Mouse (Mus musculus) mesoderm, embryonic 11.5 days (tissue): ENCODE measurements around the gene Olfr887.

Source experiments
- DNase-seq: peaks from one replicate; pipeline ENCODE4 v3.0.0-alpha.2; 2012; ENCODE audit warnings: low read depth, low spot score

Gene Olfr887

GRCm38 (mm10) chr9:38083772-38084171 is at the start of gene Olfr887:
Gene Olfr887, plus strand, starts transcription at chr9:38084072.
- DNase-seq: no peak

DNA sequence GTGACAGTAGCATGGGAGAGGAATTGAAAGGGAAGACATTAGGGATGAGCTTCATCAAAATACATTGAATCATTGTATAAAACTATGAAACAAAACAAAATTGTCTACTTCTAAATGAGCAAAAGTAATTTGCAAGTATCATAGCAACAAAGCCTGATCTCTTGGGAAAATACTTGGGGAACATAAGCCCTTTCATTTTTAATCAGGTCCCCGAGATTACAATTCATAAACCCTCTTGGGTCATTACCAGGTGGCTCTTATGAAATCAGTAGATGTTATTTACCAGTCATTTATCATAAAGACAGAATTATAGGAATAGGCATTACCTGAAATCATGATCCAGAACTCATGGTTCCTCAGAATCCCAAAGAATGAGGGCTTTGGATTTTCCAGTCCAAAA is 37.6 kb upstream of the Olfr887 start, which contains the start of gene Olfr884:
TSS of gene Olfr884 (plus strand) at position 301 of the 400 bp plus-strand sequence.
- no peak for DNase-seq

DNA sequence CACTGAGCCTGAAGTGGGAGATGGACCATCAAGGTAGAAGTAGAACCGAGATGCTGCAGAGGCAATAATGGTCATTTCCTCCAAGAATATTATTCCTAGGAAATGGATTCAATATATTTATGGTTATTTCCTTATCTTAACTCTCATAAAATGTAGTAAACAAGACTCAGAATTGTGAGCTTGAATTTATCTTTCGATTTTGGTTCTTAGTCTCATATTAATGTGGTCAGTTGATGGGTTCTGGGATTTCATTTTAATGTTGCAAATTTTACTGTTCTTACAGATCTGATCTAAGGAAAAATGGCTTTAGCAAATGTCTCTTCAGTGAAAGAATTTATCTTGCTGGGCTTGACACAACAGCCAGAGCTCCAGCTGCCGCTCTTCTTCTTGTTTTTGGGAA is 22.9 kb upstream of the Olfr887 start, which contains the start of gene Olfr885:
TSS of gene Olfr885 (plus strand) at position 301 of the 400 bp plus-strand sequence.
- DNase-seq: no peak

DNA sequence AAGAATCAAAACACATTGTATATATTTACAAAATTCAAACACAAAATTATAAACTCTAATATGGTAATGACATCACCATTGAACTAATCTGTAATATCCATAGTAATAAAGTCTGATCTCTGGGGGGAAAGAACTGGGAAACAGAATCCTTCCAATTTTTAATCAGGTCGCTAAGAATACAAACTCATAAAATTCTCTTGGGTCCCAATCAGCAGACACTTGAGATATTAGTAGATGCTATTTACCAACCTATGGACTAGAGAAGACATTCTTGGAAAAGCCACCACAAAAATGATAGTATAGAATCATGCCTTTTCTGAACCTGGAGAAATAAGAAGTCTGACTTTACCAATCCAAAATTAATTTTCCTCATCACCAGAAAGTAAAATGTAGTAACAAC is 24.0 kb downstream of the Olfr887 start, which contains the start of gene Olfr888:
TSS of gene Olfr888 (plus strand) at position 301 of the 400 bp plus-strand sequence.
- no peak for DNase-seq

GRCm38 (mm10) chr9:38114898-38115297 is 31.0 kb downstream of the Olfr887 start, which contains the start of gene Olfr889:
Gene Olfr889, plus strand, starts transcription at chr9:38115198.
- DNase-seq: no peak
